Mouse (Mus musculus): ENCODE results near the gene Ubc. TPM values are rescaled to one million over a fixed set of nuclear protein-coding genes. Genes with fewer than 3 reads are reported as not detected.

Ubc gene
- total and polyA plus RNA-seq, 2 experiments from 2014 or later = 958 to 1,306 TPM

DNA sequence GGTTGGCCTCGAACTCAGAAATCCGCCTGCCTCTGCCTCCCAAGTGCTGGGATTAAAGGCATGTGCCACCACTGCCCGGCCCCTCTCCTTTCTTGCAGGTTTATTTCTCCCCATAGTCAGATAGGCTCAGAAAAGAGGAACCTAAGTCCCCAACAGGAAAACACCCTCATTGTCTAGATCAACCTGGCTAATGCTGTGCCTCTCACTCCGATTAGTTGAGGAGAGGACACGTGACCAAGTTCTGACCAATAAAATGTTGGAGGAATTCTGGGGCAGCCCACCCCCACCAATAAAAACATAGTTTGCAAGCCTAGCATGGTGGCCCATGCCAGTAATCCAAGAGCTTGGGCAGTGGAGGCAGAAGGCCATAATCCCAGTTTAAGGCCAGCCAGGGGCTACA lies 38.1 kb downstream of the Ubc start:
- H3K4me2 ChIP-seq (ENCODE audit: low read depth, low read length, poor library complexity, severe bottlenecking) = no peak overlapping the region
- H3K27ac ChIP-seq (ENCODE audit: low read depth, low read length) = no peak overlapping the region
- DNase-seq (ENCODE audit: low spot score) = no peak
- 93% methylated on average over 5 of the region's 5 CpGs for WGBS
- no peak overlapping the region for H3K4me3 ChIP-seq (ENCODE audit: low read depth, low read length)
- ATAC-seq (ENCODE audit: low FRiP score) = no peak
- TF ChIP-seq CTCF (IDR thresholded peaks at IDR 0.05) = no peak
- no peak overlapping the region for H3K9ac ChIP-seq (replicated peaks; ENCODE audit: low read length, poor library complexity, severe bottlenecking)
- H3K36me3 ChIP-seq (ENCODE audit: insufficient read depth, low read length) = no peaks in the 10 kb centered on the region
- peaks cover 5% of the 10 kb centered on the region; the same call in 1 of the 2 replicates for H3K4me1 ChIP-seq (ENCODE audit: insufficient read depth, low read length)
- H3K27me3 ChIP-seq (ENCODE audit: insufficient read depth, low read length) = no peaks in the 10 kb centered on the region
- H3K9me3 ChIP-seq (ENCODE audit: low read length) = no peaks in the 10 kb centered on the region

GRCm38 (mm10) chr5:125351057-125351456 lies 38.9 kb downstream of the Ubc start:
- no peak for ATAC-seq (ENCODE audit: low FRiP score)
- no peak overlapping the region for H3K4me3 ChIP-seq (ENCODE audit: low read depth, low read length)
- no peak overlapping the region for H3K9ac ChIP-seq (replicated peaks; ENCODE audit: low read length, poor library complexity, severe bottlenecking)
- DNase-seq (ENCODE audit: low spot score) = no peak
- no peaks in the 10 kb centered on the region for H3K9me3 ChIP-seq (ENCODE audit: low read length)
- WGBS = 79% methylated on average over 8 of the region's 8 CpGs
- H3K36me3 ChIP-seq (ENCODE audit: insufficient read depth, low read length) = no peaks in the 10 kb centered on the region
- no peaks in the 10 kb centered on the region for H3K27me3 ChIP-seq (ENCODE audit: insufficient read depth, low read length)
- no peak overlapping the region for H3K27ac ChIP-seq (ENCODE audit: low read depth, low read length)
- H3K4me2 ChIP-seq (ENCODE audit: low read depth, low read length, poor library complexity, severe bottlenecking) = no peak overlapping the region
- TF ChIP-seq CTCF (IDR thresholded peaks at IDR 0.05) = no peak
- peaks cover 5% of the 10 kb centered on the region; the same call in 1 of the 2 replicates for H3K4me1 ChIP-seq (ENCODE audit: insufficient read depth, low read length)

GRCm38 (mm10) chr5:125349391-125349790 lies 40.6 kb downstream of the Ubc start:
- H3K9ac ChIP-seq (replicated peaks; ENCODE audit: low read length, poor library complexity, severe bottlenecking) = no peak overlapping the region
- 89% methylated on average over 3 of the region's 3 CpGs for WGBS
- no peaks in the 10 kb centered on the region for H3K9me3 ChIP-seq (ENCODE audit: low read length)

DNA sequence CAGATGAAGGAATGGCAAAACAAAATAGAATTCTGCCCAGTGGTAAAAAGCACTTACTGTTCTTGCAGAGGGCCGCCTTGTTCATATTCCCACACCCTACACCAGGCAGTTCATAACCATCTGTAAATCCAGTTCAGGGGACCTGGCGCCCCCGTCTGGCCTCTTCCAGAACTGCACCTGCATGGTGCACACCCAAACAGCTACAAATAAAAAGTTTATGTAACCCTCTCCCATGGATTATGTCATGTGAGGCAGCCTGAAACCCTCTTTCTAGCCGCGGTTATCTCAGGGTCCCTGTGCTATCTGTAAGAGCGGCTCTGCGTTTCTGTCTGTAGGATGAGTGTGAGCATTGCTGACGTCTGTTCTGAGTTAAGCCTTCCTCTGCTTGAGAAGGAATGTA lies 41.5 kb downstream of the Ubc start:
- Histone ChIP-seq H3K27ac (ENCODE audit: low read depth, low read length) (no peak overlapping the region), H3K4me3 (ENCODE audit: low read depth, low read length) (no peak overlapping the region), H3K36me3 (ENCODE audit: insufficient read depth, low read length) (no peaks in the 10 kb centered on the region), H3K9me3 (ENCODE audit: low read length) (no peaks in the 10 kb centered on the region), H3K9ac (replicated peaks; ENCODE audit: low read length, poor library complexity, severe bottlenecking) (no peak overlapping the region), H3K4me1 (ENCODE audit: insufficient read depth, low read length) (no peaks in the 10 kb centered on the region), H3K27me3 (ENCODE audit: insufficient read depth, low read length) (no peaks in the 10 kb centered on the region), H3K4me2 (ENCODE audit: low read depth, low read length, poor library complexity, severe bottlenecking) (no peak overlapping the region)
- ATAC-seq (ENCODE audit: low FRiP score) (no peak), DNase-seq (ENCODE audit: low spot score) (no peak)
- peak; percentile 65 for TF ChIP-seq CTCF (IDR thresholded peaks at IDR 0.05)
- 48% methylated on average over 8 of the region's 8 CpGs for WGBS

More at GRCm38 (mm10) chr5:125349391-125349790, 40.6 kb downstream of the Ubc start:
- TF ChIP-seq CTCF (IDR thresholded peaks at IDR 0.05) = no peak
- Histone ChIP-seq H3K4me3 (ENCODE audit: low read depth, low read length) (no peak overlapping the region), H3K36me3 (ENCODE audit: insufficient read depth, low read length) (no peaks in the 10 kb centered on the region), H3K27me3 (ENCODE audit: insufficient read depth, low read length) (no peaks in the 10 kb centered on the region), H3K4me1 (ENCODE audit: insufficient read depth, low read length) (no peaks in the 10 kb centered on the region), H3K4me2 (ENCODE audit: low read depth, low read length, poor library complexity, severe bottlenecking) (no peak overlapping the region), H3K27ac (ENCODE audit: low read depth, low read length) (no peak overlapping the region)
- ATAC-seq (ENCODE audit: low FRiP score) = no peak
- DNase-seq (ENCODE audit: low spot score) = no peak

- no peak for DNase-seq (ENCODE audit: low spot score)
- WGBS = 77% methylated on average over 7 of the region's 7 CpGs
- Histone ChIP-seq H3K9me3 (ENCODE audit: low read length) (no peaks in the 10 kb centered on the region), H3K36me3 (ENCODE audit: insufficient read depth, low read length) (no peaks in the 10 kb centered on the region), H3K27me3 (ENCODE audit: insufficient read depth, low read length) (no peaks in the 10 kb centered on the region), H3K27ac (ENCODE audit: low read depth, low read length) (no peak overlapping the region), H3K4me2 (ENCODE audit: low read depth, low read length, poor library complexity, severe bottlenecking) (no peak overlapping the region), H3K4me1 (ENCODE audit: insufficient read depth, low read length) (no peaks in the 10 kb centered on the region), H3K9ac (replicated peaks; ENCODE audit: low read length, poor library complexity, severe bottlenecking) (no peak overlapping the region), H3K4me3 (ENCODE audit: low read depth, low read length) (no peak overlapping the region)
- TF ChIP-seq CTCF (IDR thresholded peaks at IDR 0.05) = no peak
- no peak for ATAC-seq (ENCODE audit: low FRiP score)
These were observed 41.9 kb downstream of the Ubc start for GRCm38 (mm10) chr5:125348067-125348466.

GRCm38 (mm10) chr5:125344296-125344695 lies 45.7 kb downstream of the Ubc start:
- no peak overlapping the region for H3K4me2 ChIP-seq (ENCODE audit: low read depth, low read length, poor library complexity, severe bottlenecking)
- no peak for ATAC-seq (ENCODE audit: low FRiP score)
- no peaks in the 10 kb centered on the region for H3K36me3 ChIP-seq (ENCODE audit: insufficient read depth, low read length)
- peaks cover 8% of the 10 kb centered on the region; the same call in 1 of the 2 replicates for H3K4me1 ChIP-seq (ENCODE audit: insufficient read depth, low read length)
- H3K9me3 ChIP-seq (ENCODE audit: low read length) = no peaks in the 10 kb centered on the region
- 91% methylated on average over 6 of the region's 6 CpGs for WGBS
- H3K27ac ChIP-seq (ENCODE audit: low read depth, low read length) = no peak overlapping the region
- no peak for TF ChIP-seq CTCF (IDR thresholded peaks at IDR 0.05)
- DNase-seq (ENCODE audit: low spot score) = no peak
- H3K4me3 ChIP-seq (ENCODE audit: low read depth, low read length) = no peak overlapping the region
- no peak overlapping the region for H3K9ac ChIP-seq (replicated peaks; ENCODE audit: low read length, poor library complexity, severe bottlenecking)
- H3K27me3 ChIP-seq (ENCODE audit: insufficient read depth, low read length) = no peaks in the 10 kb centered on the region
